Mouse (Mus musculus) heart, embryonic 16.5 days (tissue): ENCODE measurements around the gene Gm20388. TPM values are rescaled to one million over a fixed set of nuclear protein-coding genes. Genes with fewer than 3 reads are reported as not detected.

Experiments
- ATAC-seq: fragments of 200-750 bp; cut with Nextera tagmentation; replicated peaks from 2 replicates; pipeline ENCODE4 v1.8.0; 2017; ENCODE audit warnings: moderate number of reproducible peaks; ENCODE audit not compliant: insufficient read depth, low FRiP score; ENCODE audit errors: extremely low read depth
- H3K27ac ChIP-seq: fragments of 300-500 bp; sonication (generic); 2 replicates; pipeline ENCODE4 v1.5.1; 2014; ENCODE audit warnings: mild to moderate bottlenecking, low read length, control low read depth, moderate library complexity
- H3K27me3 ChIP-seq: fragments of 300-500 bp; sonication (generic); 2 replicates; pipeline ENCODE4 v1.6.1; 2014; ENCODE audit warnings: low read length, mixed read lengths; ENCODE audit not compliant: control insufficient read depth, insufficient read depth
- H3K36me3 ChIP-seq: fragments of 300-500 bp; sonication (generic); 2 replicates; pipeline ENCODE4 v1.6.1; 2014; ENCODE audit not compliant: control insufficient read depth, insufficient read depth
- H3K4me1 ChIP-seq: fragments of 300-500 bp; sonication (generic); 2 replicates; pipeline ENCODE4 v1.6.1; 2014; ENCODE audit warnings: low read length, mixed read lengths; ENCODE audit not compliant: control insufficient read depth, insufficient read depth
- H3K4me2 ChIP-seq: fragments of 300-500 bp; sonication (generic); 2 replicates; pipeline ENCODE4 v1.6.1; 2014; ENCODE audit warnings: low read depth, mild to moderate bottlenecking, control low read depth, low read length
- H3K4me3 ChIP-seq: fragments of 300-500 bp; sonication (generic); 2 replicates; pipeline ENCODE4 v1.5.1; 2014; ENCODE audit warnings: mild to moderate bottlenecking, control low read depth, low read length
- H3K9ac ChIP-seq: fragments of 300-500 bp; sonication (generic); 2 replicates; pipeline ENCODE4 v1.6.1; 2014; ENCODE audit warnings: low read length, control low read depth
- H3K9me3 ChIP-seq: fragments of 300-500 bp; sonication (generic); replicated peaks from 2 replicates; pipeline ENCODE4 v1.6.1; 2016; ENCODE audit warnings: low read length; ENCODE audit not compliant: control insufficient read depth
- WGBS: fragments of 180-500 bp; shearing (Covaris S2); extraction: QIAGEN DNeasy Blood & Tissue Kit; methylation state at CpG from one replicate; pipeline ENCODE4 v1.1.7; 2014; 5-methylcytosine and 5-hydroxymethylcytosine counted together
- polyA plus RNA-seq: library from polyadenylated mRNA; unstranded; fragments of >200 nt; fragmentation: Nextera tagmentation; extraction: Ambion mirVana; gene quantifications from 2 replicates; pipeline ENCODE4 v1.2.1, GENCODE M21; 2015

Gm20388 gene
- polyA plus RNA-seq, 1 experiment from 2014 or later, result 4.5 TPM

DNA sequence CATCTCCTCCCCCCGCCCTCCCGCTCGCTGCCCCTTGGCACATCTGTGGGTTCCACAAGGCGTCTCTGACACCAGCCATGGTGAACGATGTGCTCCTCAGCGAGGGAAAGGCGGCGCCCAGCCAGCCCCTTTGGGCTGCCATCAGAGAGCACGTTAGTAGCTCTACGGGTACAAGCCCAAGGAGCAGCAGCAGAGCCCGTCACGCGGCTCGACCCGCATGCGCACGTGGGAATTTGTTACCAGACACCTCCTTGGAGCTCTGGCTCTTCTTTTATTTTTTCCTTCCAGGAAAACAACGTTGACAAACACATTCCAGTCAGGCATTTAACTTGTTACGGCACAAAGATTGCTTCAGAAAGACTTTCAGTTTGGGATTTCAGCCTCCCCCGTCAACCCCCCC lies 1765.1 kb downstream of the Gm20388 start:
- Histone ChIP-seq H3K27ac (no peak overlapping the region), H3K4me3 (no peak overlapping the region), H3K4me2 (no peak overlapping the region), H3K9ac (no peak overlapping the region), H3K27me3 (no peaks in the 10 kb centered on the region), H3K36me3 (no peaks in the 10 kb centered on the region), H3K4me1 (no peaks in the 10 kb centered on the region), H3K9me3 (no peaks in the 10 kb centered on the region)
- WGBS, result 38% methylated on average over 20 of the region's 20 CpGs
- ATAC-seq, result no peak

GRCm38 (mm10) chr8:121678696-121679095 lies 1768.1 kb downstream of the Gm20388 start:
- Histone ChIP-seq H3K4me2 (no peak overlapping the region), H3K4me1 (no peaks in the 10 kb centered on the region), H3K27ac (no peak overlapping the region), H3K9me3 (no peaks in the 10 kb centered on the region), H3K4me3 (no peak overlapping the region), H3K9ac (no peak overlapping the region), H3K36me3 (no peaks in the 10 kb centered on the region), H3K27me3 (no peaks in the 10 kb centered on the region)
- WGBS, result 69% methylated on average over 5 of the region's 5 CpGs
- no peak for ATAC-seq

DNA sequence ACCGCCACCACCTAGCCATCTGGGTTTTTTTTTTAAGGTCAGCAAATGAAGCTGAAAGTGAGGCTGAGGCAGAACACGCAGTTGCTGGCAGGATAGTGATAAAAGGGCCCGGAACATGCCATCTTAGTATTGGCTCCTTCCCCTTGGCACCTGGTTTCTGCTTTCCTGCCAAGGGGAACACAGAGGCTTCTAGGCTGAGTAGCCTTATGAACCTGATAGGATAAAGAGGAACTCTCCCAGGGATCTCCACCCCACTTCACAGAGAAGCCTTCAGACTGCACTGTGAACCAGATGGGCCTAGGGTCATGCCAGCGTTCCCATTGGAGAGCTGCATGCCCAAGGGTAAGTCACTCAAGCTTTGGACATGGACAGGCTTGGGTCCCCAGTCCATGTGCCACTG lies 1770.3 kb downstream of the Gm20388 start:
- Histone ChIP-seq H3K9ac (no peak overlapping the region), H3K4me2 (no peak overlapping the region), H3K4me1 (no peaks in the 10 kb centered on the region), H3K27ac (no peak overlapping the region), H3K36me3 (no peaks in the 10 kb centered on the region), H3K9me3 (no peaks in the 10 kb centered on the region), H3K4me3 (no peak overlapping the region), H3K27me3 (no peaks in the 10 kb centered on the region)
- WGBS, result 81% methylated on average over 4 of the region's 4 CpGs
- no peak for ATAC-seq

GRCm38 (mm10) chr8:121681457-121681856 lies 1770.8 kb downstream of the Gm20388 start:
- Histone ChIP-seq H3K9ac (no peak overlapping the region), H3K4me1 (no peaks in the 10 kb centered on the region), H3K4me2 (no peak overlapping the region), H3K27me3 (no peaks in the 10 kb centered on the region), H3K36me3 (no peaks in the 10 kb centered on the region), H3K4me3 (no peak overlapping the region), H3K27ac (no peak overlapping the region), H3K9me3 (no peaks in the 10 kb centered on the region)
- ATAC-seq, result no peak
- 36% methylated on average over 10 of the region's 10 CpGs for WGBS

GRCm38 (mm10) chr8:121683083-121683832 lies 1772.6 kb downstream of the Gm20388 start:
- Histone ChIP-seq H3K4me1 (peaks cover 4% of the 10 kb centered on the region; the same call in 1 of the 2 replicates), H3K9me3 (no peaks in the 10 kb centered on the region), H3K36me3 (no peaks in the 10 kb centered on the region), H3K27ac (no peak overlapping the region), H3K27me3 (no peaks in the 10 kb centered on the region), H3K4me3 (no peak overlapping the region), H3K9ac (no peak overlapping the region), H3K4me2 (no peak overlapping the region)
- ATAC-seq, result no peak
- WGBS, result 65% methylated on average over 10 of the region's 10 CpGs

GRCm38 (mm10) chr8:121685419-121685818 lies 1774.8 kb downstream of the Gm20388 start:
- WGBS, result 12% methylated on average over 4 of the region's 4 CpGs
- H3K27me3 ChIP-seq, result no peaks in the 10 kb centered on the region
- H3K9ac ChIP-seq, result no peak overlapping the region
- H3K36me3 ChIP-seq, result no peaks in the 10 kb centered on the region
- no peak overlapping the region for H3K4me2 ChIP-seq
- H3K9me3 ChIP-seq, result no peaks in the 10 kb centered on the region
- peaks cover 4% of the 10 kb centered on the region; the same call in 1 of the 2 replicates for H3K4me1 ChIP-seq
- no peak for ATAC-seq
- H3K4me3 ChIP-seq, result no peak overlapping the region
- H3K27ac ChIP-seq, result no peak overlapping the region

DNA sequence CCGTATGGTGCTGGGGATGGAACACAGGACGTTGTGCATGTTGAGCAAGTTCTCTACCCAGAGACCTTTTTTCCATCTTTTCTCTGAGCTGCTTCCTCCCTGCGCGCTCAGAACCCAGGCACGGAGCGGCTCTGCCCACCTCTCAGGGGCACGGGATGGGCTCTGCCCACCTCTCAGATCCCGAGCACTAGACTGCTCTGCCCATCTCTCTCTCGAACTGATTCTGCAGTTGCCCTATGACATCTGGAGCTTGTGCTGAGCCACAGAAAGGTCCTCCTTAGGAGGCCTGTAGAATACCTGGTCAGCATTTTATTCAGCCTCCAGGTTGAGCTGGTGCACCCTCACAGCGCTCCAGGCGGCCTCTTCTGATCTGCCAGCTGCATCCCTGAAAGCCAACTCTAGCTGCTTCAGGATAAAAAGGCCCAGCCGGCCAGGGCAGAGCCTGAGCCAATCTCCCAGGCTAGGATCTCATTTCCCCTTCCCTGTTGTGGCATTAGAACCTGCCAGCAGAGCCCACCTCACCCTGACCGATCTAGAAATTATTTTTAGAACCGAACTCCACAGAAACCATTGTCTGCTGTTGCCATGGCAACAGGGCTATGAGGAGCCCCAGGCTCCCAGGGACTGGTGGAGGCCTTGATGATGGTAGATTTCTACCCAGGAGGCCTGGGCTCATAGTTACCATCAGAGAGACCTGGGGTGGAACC lies 1777.0 kb downstream of the Gm20388 start:
- Histone ChIP-seq H3K4me2 (no peak overlapping the region), H3K36me3 (no peaks in the 10 kb centered on the region), H3K4me3 (no peak overlapping the region), H3K27ac (no peak overlapping the region), H3K9ac (no peak overlapping the region), H3K4me1 (peaks cover 4% of the 10 kb centered on the region; the same call in 1 of the 2 replicates), H3K9me3 (no peaks in the 10 kb centered on the region), H3K27me3 (no peaks in the 10 kb centered on the region)
- no peak for ATAC-seq
- WGBS, result 59% methylated on average over 14 of the region's 14 CpGs

GRCm38 (mm10) chr8:121688496-121688895 lies 1777.9 kb downstream of the Gm20388 start:
- no peaks in the 10 kb centered on the region for H3K27me3 ChIP-seq
- ATAC-seq, result no peak
- no peak overlapping the region for H3K27ac ChIP-seq
- no peak overlapping the region for H3K4me3 ChIP-seq
- no peak overlapping the region for H3K4me2 ChIP-seq
- no peak overlapping the region for H3K9ac ChIP-seq
- 34% methylated on average over 5 of the region's 5 CpGs for WGBS
- H3K36me3 ChIP-seq, result no peaks in the 10 kb centered on the region
- no peaks in the 10 kb centered on the region for H3K9me3 ChIP-seq
- peaks cover 4% of the 10 kb centered on the region; the same call in 1 of the 2 replicates for H3K4me1 ChIP-seq

- Histone ChIP-seq H3K4me3 (no peak overlapping the region), H3K36me3 (no peaks in the 10 kb centered on the region), H3K9me3 (no peaks in the 10 kb centered on the region), H3K27ac (no peak overlapping the region), H3K4me2 (no peak overlapping the region), H3K27me3 (no peaks in the 10 kb centered on the region), H3K9ac (no peak overlapping the region), H3K4me1 (peaks cover 6% of the 10 kb centered on the region; the same call in 1 of the 2 replicates)
- 50% methylated on average over 4 of the region's 4 CpGs for WGBS
- no peak for ATAC-seq
Measured at GRCm38 (mm10) chr8:121694453-121694852, 1783.8 kb downstream of the Gm20388 start.
